Mouse (Mus musculus) gastrocnemius, postnatal 4 days (tissue): ENCODE results near the gene Ifi27. TPM values are rescaled to one million over a fixed set of nuclear protein-coding genes. Genes with fewer than 3 reads are reported as not detected.
"Not testable (repeated sequence)": the region's sequence is repeated elsewhere in the genome, so short reads cannot be mapped to it uniquely, and the experiment has no call there.

Source experiments
- DNase-seq, 2 experiments: peaks; one replicate each; pipeline ENCODE4 v3.0.0; 2021 to 2022; ENCODE audit warnings: low spot score in 2 of 2, mixed read lengths in 2 of 2
- long read RNA-seq, 2 experiments: library from polyadenylated mRNA; stranded (forward); transcript quantifications; one replicate each; pipeline ENCODE4 v2.0.0; 2021
- total RNA-seq, 2 experiments: library from RNA; stranded (reverse); gene quantifications; 2 replicates each; pipeline ENCODE4 v1.2.3; 2021

Gene Ifi27
- total RNA-seq = 100 to 1,000 TPM; 146 to 155 TPM
- long read RNA-seq, experiment 1, transcript Ifi27-205 (7 exons, 977 nt) = major isoform, 54 of 92 reads
- long read RNA-seq, experiment 1, transcript Ifi27-201 (6 exons, 889 nt) = minor isoform, 17 of 92 reads
- long read RNA-seq, experiment 1, partial matches to known transcripts = 2 of 92 reads
- long read RNA-seq, experiment 1, other reads (novel, unspliced or antisense) = 17 of 92 reads
- long read RNA-seq, experiment 2, transcript Ifi27-201 (6 exons, 889 nt) = minor isoform, 14 of 72 reads
- long read RNA-seq, experiment 2, transcript Ifi27-205 (7 exons, 977 nt) = major isoform, 49 of 72 reads
- long read RNA-seq, experiment 2, partial matches to known transcripts = 1 of 72 reads
- long read RNA-seq, experiment 2, other reads (novel, unspliced or antisense) = 8 of 72 reads

DNA sequence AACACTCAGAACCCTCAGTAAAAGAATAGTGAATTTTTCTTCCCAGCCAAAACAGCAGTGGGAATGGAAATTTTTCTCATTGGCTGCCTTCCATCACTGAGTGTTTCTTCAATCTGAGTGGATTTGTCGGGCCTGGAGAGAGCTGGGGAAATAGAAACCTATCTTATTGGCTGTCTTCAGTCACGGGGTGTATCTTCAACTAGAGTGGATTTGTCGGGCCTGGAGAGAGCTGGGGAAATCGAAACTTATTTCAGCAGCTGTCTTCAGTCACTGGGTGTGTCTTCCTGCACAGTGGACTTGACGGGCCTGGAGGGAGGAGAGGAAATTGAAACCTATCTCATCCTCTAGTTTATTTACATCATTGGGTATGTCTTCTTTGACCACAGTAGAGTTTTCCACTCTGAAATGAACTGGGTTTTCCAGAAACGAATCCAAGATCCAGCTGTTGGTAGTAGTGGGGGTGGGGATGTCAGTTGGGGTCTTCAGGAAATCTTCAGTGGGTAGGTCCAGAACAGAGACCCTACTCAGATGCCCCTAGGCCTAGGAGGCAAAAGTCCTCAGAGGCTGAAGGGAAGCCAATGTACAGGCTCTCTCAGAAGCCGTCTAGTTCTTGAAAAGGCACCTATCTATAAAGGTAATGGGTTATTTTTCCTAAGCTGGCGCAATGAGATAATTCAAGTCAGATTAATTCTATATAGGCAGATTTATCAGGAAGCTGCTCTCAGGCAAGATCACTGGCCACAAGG is at the start of gene Ifi27:
Gene Ifi27 (plus strand): TSS at position 226 of the 746 bp plus-strand sequence.
- peak; percentile 30 to 51 for DNase-seq

DNA sequence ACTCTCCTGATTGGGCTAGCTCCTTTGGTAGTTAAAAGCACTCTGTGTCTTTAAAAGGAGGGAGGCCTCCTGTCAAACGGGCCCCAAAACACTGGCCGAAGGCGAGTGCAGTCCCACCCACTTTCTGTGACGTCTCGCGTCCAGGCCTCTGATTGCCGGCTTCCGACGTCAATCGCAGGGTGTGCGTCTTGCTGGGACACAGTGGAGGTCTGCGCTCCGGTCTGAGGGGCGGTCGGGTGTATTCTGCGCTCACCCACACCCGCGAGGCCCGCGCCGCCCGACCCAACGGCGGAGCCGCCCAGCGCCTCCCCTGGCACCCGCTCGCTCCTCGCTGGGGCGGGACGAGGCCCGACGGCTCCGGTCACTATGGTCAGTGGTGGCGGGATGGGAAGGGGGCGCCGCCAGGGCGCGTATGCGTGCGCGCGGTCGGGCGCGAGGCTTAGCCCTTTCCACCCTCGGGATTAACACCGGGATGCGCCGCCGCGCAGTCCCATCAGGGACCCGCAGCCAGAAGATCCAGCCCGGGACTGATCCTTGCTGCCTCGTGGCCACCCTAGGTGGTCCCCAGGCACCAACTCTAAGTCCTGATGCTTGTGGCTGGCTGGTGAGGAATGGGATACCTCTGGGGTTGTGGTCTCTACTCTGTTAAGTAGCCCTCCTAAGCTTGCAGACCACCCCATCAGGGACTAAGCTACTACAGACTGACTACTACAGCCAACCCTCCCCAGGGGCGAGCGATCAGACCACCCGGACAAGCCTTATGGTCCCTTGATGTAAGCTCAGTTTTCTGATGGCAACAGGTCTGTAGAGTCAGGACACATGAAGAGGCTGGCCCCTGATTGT is 45.3 kb upstream of the Ifi27 start, which contains the start of gene Otub2:
Gene Otub2 (plus strand): TSS at position 178 of the 843 bp plus-strand sequence.
- DNase-seq = peak; percentile 89 to 95

GRCm38 (mm10) chr12:103389348-103389727 is 44.7 kb upstream of the Ifi27 start:
- no peak for DNase-seq

DNA sequence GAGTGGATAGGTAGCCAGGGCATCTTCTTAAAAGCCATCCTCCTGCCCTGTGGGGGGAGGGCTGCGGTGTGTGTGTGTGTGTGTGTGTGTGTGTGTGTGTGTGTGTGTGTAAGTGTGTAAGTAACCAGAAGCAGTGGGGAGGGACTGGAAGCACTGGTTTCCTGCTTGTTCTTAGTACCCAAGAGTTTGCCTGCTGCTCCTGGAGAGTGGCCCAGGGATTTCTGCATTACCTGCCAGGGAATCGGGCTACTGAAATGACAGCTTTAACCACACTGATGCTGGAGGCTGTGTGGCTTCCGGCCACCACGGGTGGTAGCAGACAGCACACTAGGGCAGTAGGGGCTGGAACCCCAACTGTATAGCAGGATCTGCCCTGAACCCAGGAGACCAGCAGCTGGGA is 44.0 kb upstream of the Ifi27 start:
- no peak for DNase-seq

- DNase-seq = no peak
Observed at GRCm38 (mm10) chr12:103391098-103391497, 42.9 kb upstream of the Ifi27 start.

GRCm38 (mm10) chr12:103393528-103393927 is 40.5 kb upstream of the Ifi27 start:
- no peak for DNase-seq

GRCm38 (mm10) chr12:103395486-103396275 is 38.3 kb upstream of the Ifi27 start:
- no peak for DNase-seq

DNA sequence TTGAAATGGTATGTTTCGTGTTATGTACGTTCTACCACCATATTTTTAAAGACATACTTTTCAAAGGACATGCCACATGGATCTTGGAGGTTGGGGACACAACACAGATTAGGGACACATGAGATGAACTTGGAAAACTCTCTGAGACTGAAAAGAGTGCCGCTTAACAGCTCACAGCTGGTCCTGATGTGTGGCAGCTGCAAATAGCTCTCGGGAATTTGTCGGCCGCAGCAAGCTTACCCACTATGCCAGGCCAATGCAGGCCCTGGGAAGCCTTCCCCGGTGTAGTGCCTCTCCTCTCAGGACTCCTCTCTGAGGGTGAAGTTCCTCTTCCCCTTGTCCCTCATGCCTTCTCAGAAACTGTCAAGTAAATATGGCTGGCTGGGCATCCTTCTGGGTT is 37.3 kb upstream of the Ifi27 start:
- no peak for DNase-seq

GRCm38 (mm10) chr12:103404131-103404530 is 29.9 kb upstream of the Ifi27 start:
- DNase-seq = no peak

GRCm38 (mm10) chr12:103407720-103408119 is 26.3 kb upstream of the Ifi27 start, which contains the start of gene 9330161L09Rik:
TSS of gene 9330161L09Rik (minus strand) at chr12:103407820.
- DNase-seq = no peak

- no peak for DNase-seq
Observed at GRCm38 (mm10) chr12:103408144-103408543, 25.9 kb upstream of the Ifi27 start.

- DNase-seq = no peak
Observed at GRCm38 (mm10) chr12:103425016-103425728, 8.8 kb upstream of the Ifi27 start.

- peak; percentile 88 to 96 for DNase-seq
Observed at GRCm38 (mm10) chr12:103425729-103426470, 8.1 kb upstream of the Ifi27 start, which contains the start of gene Ddx24. TSS of gene Ddx24 (minus strand) at chr12:103425830.

- no peak for DNase-seq
Observed at GRCm38 (mm10) chr12:103426710-103427109, 7.3 kb upstream of the Ifi27 start.

- DNase-seq = no peak
Observed at GRCm38 (mm10) chr12:103433430-103433829, 581 bp upstream of the Ifi27 start.

- no peak for DNase-seq
Observed at GRCm38 (mm10) chr12:103434861-103435260, 850 bp downstream of the Ifi27 start.

GRCm38 (mm10) chr12:103437601-103438000 is 3.6 kb downstream of the Ifi27 start:
- no peak for DNase-seq

- no peak for DNase-seq
Observed at GRCm38 (mm10) chr12:103443524-103443923, 9.5 kb downstream of the Ifi27 start, which contains the start of gene Ifi27l2a. TSS of gene Ifi27l2a (minus strand) at chr12:103443680.

DNA sequence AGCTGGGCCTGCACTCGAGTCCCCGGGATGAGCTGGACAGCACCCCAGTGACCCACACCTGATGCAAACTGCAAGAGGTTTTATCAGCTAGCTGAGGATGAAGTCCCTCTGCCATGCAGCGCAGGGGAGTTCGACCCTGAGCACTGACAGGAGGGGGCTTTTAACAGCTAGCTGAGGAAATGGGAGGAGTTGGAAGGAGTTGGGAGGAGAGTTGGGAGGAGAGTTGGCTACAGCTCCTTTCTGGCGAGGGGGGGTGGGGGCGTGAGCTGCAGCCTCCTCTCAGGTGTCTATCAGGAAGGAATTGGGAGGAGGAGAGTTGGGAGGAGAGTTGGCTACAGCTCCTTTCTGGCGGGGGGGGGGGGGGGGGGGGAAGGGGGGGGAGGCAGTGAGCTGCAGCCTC is 10.2 kb downstream of the Ifi27 start:
- not testable (repeated sequence) for DNase-seq
